Mouse (Mus musculus) heart, adult 2 months (tissue): ENCODE measurements around the gene Rab7.

Experiments used
- CTCF ChIP-seq: fragments of 200-600 bp; IDR thresholded peaks from 2 replicates; pipeline ENCODE4 v1.8.1; 2022; ENCODE audit warnings: antibody characterized with exemption, mild to moderate bottlenecking, moderate library complexity
- EP300 ChIP-seq: fragments of 200-500 bp; IDR thresholded peaks from 2 replicates; pipeline ENCODE4 v1.6.1; 2011; ENCODE audit warnings: low read depth, low read length, control low read depth; ENCODE audit not compliant: insufficient read depth
- POLR2A ChIP-seq: fragments of 200-500 bp; IDR thresholded peaks from 2 replicates; pipeline ENCODE4 v1.6.1; 2011; ENCODE audit warnings: mild to moderate bottlenecking, low read depth, low read length, control low read depth; ENCODE audit not compliant: insufficient read depth

DNA sequence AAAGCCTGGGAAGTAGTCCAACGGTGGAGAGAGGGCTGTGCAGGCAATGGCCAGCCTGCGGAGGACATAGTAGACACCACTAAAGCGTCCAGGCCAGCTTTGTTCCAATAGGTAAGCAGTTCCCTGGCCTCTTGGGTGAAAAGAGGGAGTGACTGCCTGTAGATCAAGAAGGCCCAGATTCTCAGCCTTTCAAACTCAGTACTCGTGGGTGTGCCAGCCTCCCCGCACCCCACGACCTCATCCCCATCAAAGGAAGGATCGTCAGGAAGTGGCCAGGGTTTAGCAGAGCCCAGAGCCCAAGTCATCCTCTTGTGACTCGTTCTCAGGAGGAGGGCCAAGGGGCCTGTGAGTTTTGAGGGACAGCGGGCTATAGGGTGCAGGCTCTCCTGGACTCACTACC lies 62.6 kb downstream of the Rab7 start:
- no peak for TF ChIP-seq CTCF
- no peak for TF ChIP-seq EP300
- TF ChIP-seq POLR2A: no peak
